Mouse (Mus musculus) MEL-GATA-1-ER (cell line): ENCODE data around the gene Ctbs.

ENCODE experiments used
- DNase-seq: peaks from one replicate; pipeline ENCODE4 v3.0.0-alpha.2; 2012; ENCODE audit warnings: low read depth; ENCODE audit errors: extremely low read depth

The Ctbs gene

DNA sequence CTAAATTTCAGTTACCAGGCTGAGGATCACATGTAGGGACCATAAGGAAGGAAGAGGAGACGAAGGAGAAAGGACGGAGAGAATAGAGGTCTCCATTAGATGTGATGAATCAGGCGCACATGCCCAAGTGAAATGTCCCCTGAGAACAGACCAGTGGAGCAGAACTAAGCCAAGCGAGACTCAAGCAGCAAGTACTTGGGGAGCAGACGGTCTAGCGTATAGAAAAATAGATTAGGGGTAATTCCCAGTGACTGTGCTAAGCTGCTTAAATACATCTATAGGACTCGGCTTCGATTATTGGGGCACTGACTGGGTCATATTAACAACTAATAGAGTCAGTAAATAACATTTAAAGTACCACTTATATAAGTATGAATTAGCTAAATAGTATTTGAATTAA is 45.3 kb downstream of the Ctbs start:
- no peak for DNase-seq

DNA sequence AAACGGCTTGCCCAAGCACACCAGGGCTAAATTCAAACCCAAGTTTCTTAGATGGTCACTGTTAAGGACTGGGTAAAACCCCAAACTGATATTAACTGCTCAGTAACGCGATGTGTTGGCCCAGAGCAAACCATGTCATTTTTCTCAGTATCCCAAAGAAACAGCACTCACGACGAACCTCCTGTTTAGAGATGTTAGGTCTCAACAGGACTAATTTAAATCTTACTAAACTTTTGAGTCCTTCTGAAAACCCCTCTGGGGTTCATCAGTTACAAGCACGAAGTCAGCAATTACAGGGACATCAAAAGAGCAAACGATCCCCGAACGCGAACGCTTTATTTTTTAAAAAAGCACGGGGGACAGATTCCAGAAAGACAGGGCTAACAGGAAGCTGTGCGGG is 49.4 kb downstream of the Ctbs start:
- DNase-seq, result peak; percentile 56

DNA sequence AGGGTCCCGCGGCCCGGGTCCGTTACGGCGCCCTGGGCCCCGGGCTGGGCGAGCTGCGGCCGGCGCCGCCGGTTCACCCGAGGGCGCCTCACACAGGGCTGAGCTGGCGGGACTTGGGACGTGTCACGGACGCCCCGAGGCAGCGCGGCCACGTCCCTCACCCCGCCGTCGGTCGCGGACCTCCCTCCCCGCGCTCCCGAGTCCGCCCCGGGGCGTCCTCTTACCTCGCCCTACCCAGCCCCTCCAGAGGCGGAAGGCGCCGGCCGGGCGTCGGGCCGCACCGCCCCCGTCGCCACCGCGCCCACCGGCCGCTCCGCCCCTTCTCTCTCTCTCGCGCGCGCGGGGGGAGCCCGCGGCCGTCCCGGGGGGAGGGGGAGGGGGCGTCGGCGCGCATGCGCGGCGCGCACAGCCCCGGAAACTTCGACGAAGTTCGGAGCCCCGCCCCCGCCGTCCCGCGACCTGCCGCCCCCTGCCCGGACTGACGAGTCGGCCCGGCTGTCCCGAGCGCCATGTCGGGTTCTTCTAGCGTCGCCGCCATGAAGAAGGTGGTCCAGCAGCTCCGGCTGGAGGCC is 49.9 kb downstream of the Ctbs start, which contains the start of the genes Spata1 and Gng5:
TSS of gene Spata1 (minus strand) at position 323 of the 572 bp plus-strand sequence.
TSS of gene Gng5 (plus strand) at position 377 of the 572 bp plus-strand sequence.
- peak; percentile 47 for DNase-seq

DNA sequence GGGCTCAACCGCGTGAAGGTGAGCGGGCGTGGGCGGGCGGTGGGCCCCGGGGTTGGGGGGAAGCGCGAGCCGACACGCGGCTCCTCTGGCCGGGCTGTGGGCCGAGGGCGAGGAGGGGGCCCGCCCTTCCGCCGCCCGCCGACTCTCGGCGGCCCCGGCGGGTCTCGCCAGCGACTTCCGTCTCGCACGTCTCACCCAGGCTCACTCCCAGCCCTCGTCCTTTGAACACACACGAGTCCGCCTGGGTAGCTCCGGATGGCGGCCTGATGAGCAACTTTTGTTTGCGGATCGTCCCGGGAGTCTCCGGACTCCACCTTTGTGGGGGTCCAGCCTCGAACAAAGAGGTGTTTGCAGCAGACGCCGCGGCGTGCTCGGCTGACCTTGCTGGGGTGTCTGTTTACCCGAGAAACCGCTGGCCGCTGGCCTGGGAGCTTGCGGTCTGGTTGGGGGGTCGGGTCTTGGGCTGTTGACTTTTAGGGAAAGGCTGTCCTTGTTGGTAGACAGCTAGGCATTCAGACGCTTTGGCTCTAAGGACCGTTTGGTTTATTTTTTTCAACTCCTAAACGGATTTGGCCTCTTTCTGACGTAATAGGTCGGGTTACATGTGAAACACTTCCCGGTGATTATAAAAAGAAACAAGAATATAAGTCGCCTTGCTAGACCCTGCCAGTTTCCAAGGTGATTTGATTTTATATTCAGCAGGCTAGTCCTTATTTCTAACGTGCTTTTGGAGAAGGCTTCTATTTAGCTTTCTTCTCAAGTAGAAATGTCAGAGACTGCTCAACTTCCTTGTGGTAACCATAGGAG is 50.6 kb downstream of the Ctbs start:
- peak; percentile 67 for DNase-seq

DNA sequence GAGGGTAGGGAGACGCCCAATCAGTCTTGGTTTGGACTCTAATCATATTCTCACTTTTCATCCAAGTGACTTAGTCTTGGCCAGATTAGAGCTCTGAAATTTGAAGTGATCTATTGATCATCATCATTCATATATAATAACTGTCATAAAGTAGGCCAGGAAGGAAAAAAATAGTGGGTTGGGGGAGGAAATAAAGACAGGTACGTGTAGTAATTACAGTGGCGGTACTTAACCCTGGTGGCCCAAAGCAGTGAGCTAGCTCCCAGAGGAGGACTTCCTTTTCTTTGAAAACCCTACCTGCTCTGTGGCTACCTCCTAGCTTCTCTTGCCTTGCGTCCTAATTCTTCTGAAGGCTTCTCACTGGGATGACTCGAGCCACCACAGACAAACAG is 51.2 kb downstream of the Ctbs start:
- no peak for DNase-seq

DNA sequence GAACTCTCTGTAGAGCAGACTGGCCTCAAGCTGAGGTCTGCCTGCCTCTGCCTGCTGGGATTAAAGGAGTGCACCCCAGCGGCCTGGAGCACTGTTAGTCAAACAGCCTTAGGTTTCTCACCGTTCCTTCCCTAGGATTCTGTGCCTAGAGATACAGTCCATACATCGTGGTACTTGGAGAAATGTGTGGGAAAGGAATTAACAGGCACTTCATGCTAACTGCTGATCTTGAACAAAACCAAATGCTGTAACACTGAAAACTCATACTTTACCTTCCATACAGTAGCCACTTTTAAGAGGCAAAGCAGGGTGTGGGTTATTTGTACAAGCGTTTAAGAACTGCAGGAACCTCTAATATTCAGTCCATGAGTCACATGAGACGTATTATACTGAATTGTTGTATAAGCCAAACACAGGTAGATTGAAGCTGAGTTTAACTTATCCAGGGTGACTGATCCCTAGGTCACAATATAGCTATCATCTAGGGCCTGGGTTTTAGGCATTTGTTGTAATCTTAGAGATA is 52.1 kb downstream of the Ctbs start:
- DNase-seq, result no peak

DNA sequence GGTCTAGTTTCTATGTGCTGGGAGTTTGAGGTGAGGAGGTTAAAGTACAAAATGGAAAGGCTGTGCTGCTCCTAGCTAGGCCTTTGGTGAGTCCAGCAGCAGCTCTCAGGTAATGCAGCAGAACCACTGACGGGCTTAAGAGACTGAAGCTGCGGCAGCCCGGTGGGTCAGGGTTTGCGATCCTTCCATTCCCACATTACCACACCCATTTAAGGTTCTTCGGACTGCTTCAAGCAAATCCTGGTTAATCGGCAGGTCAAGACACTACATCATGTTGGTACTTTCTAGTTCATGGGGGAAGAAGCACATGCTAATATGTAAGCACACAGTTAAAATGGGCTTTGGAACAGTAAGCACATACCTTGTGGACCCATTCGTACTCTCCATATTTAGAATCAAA is 57.1 kb downstream of the Ctbs start:
- no peak for DNase-seq
